Mouse (Mus musculus): ENCODE results near the gene Gm47841.

- TF ChIP-seq CTCF (conservative IDR thresholded peaks at IDR 0.05; ENCODE audit: low read length) (peak; percentile 60), POU5F1 (IDR thresholded peaks at IDR 0.05; ENCODE audit: borderline replicate concordance, low read length) (no peak)
Observed at GRCm38 (mm10) chr15:101039651-101040050, 7.5 kb downstream of the Gm47841 start.
